Mouse (Mus musculus) gastrocnemius, postnatal 14 days (tissue): ENCODE data around the gene Lipk. TPM values are rescaled to one million over a fixed set of nuclear protein-coding genes. Genes with fewer than 3 reads are reported as not detected.

Source experiments
- microRNA-seq, 2 experiments: library from miRNA; unstranded; fragments of <30 nt; microRNA quantifications; one replicate each; pipeline ENCODE4 v1.2.0; 2021
- total RNA-seq, 2 experiments: library from RNA; stranded (reverse); gene quantifications; 2 replicates each; pipeline ENCODE4 v1.2.3; 2021

Gene Lipk
- total RNA-seq, 2 experiments from 2014 or later = not detected

Small RNA genes lying within 50 kb of the gene (microRNA-seq; reads per million reads assigned to microRNA genes)
- 0 reads per million in 2 experiments for gene Gm23334

Other genes with a start within 250 kb of the Lipk start
- 1 to 10 TPM; 3.6 to 3.8 TPM for gene Lipo3, start 246.3 kb upstream of the Lipk start, total RNA-seq
- gene Lipo1, start 220.8 kb upstream of the Lipk start, total RNA-seq = not detected
- gene Lipf, start 47.1 kb upstream of the Lipk start, total RNA-seq = not detected
- gene Lipn, start 59.1 kb downstream of the Lipk start, total RNA-seq = not detected
- not detected for gene Lipm, start 92.6 kb downstream of the Lipk start, total RNA-seq
- gene Ankrd22, start 157.8 kb downstream of the Lipk start, total RNA-seq = not detected
- 1 to 10 TPM; 1.4 to 1.7 TPM for gene Stambpl1, start 183.9 kb downstream of the Lipk start, total RNA-seq
- gene Acta2, start 247.3 kb downstream of the Lipk start, total RNA-seq = 100 to 1,000 TPM; 433 to 628 TPM